Mouse (Mus musculus): ENCODE results near the gene Egf. TPM values are rescaled to one million over a fixed set of nuclear protein-coding genes. Genes with fewer than 3 reads are reported as not detected.

The Egf gene
- polyA plus RNA-seq, 1 experiment from 2014 or later, result 0.52 TPM

DNA sequence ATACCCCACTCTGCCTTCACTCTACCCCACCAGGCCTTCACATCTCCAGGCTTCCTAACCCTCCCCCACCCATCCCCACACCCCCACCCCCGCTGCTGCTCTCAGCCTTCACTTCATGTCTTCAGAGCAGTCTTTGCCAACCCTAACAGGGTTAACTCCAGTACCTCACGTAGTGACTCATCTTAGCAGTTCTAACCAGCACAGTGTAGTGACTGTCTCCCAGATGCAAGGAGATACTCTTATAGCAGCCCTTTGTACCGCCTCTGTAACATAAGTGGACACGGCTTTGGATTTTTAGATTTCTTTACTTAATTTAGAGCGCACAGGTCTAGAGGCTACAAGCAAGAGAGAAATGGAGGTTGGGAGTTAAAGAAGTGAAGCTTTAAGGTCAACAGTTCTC is 106.5 kb downstream of the Egf start:
- no peak overlapping the region for H3K9ac ChIP-seq (ENCODE audit: low read length)
- 91% methylated on average over 5 of the region's 5 CpGs for WGBS
- no peak for ATAC-seq (ENCODE audit: low FRiP score, low TSS enrichment)
- no peaks in the 10 kb centered on the region for H3K27me3 ChIP-seq (ENCODE audit: control insufficient read depth, insufficient read depth, low read length)
- H3K4me2 ChIP-seq (replicated peaks; ENCODE audit: low read depth), result no peak overlapping the region
- H3K27ac ChIP-seq (replicated peaks), result no peak overlapping the region
- H3K36me3 ChIP-seq (ENCODE audit: control insufficient read depth, insufficient read depth, low read length), result no peaks in the 10 kb centered on the region
- H3K4me1 ChIP-seq (replicated peaks; ENCODE audit: control insufficient read depth, insufficient read depth), result no peaks in the 10 kb centered on the region
- no peaks in the 10 kb centered on the region for H3K9me3 ChIP-seq (ENCODE audit: control insufficient read depth, low read length)
- no peak for DNase-seq (ENCODE audit: low spot score)
- TF ChIP-seq EP300 (optimal IDR thresholded peaks at IDR 0.05), result no peak
- TF ChIP-seq CTCF (IDR thresholded peaks at IDR 0.05; ENCODE audit: low read depth), result no peak
- H3K4me3 ChIP-seq (ENCODE audit: low read depth, low read length), result no peak overlapping the region

DNA sequence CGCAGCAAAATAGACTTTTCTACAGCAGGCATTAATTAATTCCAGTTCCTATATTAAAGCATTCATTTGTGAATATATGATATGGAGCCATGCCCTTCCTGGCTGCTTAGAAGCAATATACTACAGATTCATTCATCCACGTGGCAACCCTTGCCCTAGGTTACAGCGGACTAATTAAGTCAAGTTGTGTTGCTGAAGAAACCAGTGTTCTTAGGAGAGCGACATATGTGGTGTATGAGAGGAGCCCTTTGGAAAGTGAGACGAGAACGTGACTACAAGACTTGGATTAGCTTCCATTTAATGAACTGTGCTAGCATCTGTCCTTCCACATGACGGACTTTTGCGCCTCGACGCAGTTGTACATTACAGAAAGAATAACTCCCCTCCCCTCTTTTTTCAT is 107.8 kb downstream of the Egf start:
- Histone ChIP-seq H3K27me3 (ENCODE audit: control insufficient read depth, insufficient read depth, low read length) (no peaks in the 10 kb centered on the region), H3K9me3 (ENCODE audit: control insufficient read depth, low read length) (no peaks in the 10 kb centered on the region), H3K4me3 (ENCODE audit: low read depth, low read length) (no peak overlapping the region), H3K9ac (ENCODE audit: low read length) (no peak overlapping the region), H3K27ac (replicated peaks) (no peak overlapping the region), H3K4me1 (replicated peaks; ENCODE audit: control insufficient read depth, insufficient read depth) (no peaks in the 10 kb centered on the region), H3K36me3 (ENCODE audit: control insufficient read depth, insufficient read depth, low read length) (no peaks in the 10 kb centered on the region), H3K4me2 (replicated peaks; ENCODE audit: low read depth) (no peak overlapping the region)
- no peak for TF ChIP-seq CTCF (IDR thresholded peaks at IDR 0.05; ENCODE audit: low read depth)
- no peak for TF ChIP-seq EP300 (optimal IDR thresholded peaks at IDR 0.05)
- 87% methylated on average over 10 of the region's 10 CpGs for WGBS
- no peak for DNase-seq (ENCODE audit: low spot score)
- ATAC-seq (ENCODE audit: low FRiP score, low TSS enrichment), result no peak

DNA sequence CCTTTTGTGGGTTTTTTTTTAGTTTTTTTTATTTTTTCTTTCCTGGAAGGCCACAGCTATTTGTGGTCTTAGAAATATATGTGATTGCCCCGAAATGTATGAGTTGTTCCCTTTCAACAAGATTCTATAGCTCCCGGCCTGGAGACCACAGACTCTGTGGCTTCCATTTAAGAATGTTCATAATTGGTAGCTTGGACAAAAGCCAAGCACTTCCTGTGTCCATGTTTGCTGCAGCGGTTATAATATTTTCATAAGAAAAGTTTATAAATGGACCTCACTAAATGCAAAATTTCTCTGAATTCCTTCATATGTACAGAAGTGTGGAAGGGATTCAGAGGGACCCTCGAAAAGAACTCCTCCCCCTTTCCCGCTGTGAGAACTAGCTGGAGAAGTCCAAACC is 108.3 kb downstream of the Egf start:
- ATAC-seq (ENCODE audit: low FRiP score, low TSS enrichment), result no peak
- H3K27me3 ChIP-seq (ENCODE audit: control insufficient read depth, insufficient read depth, low read length), result no peaks in the 10 kb centered on the region
- WGBS, result 54% methylated on average over 5 of the region's 5 CpGs

DNA sequence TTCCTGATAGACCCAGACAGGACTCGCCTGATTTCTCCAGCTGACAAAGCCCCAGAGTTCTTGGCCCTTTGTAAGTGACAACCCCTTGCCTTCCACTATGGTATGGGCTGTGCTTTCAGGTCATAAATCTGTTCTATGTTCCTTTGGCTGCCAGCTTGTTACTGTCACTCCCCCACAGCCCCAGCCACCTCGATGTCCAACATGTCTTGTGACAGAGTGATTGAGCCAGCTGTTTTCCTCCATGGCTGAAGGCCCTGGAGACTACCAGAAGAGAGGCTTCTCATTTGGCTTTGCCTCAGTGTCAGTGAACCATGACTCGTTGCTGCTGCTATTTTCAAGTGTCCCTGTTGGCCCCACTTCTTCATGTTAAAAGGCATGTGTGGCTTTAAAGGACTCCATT is 109.7 kb downstream of the Egf start:
- H3K27ac ChIP-seq (replicated peaks), result no peak overlapping the region
- 54% methylated on average over 3 of the region's 3 CpGs for WGBS
- no peaks in the 10 kb centered on the region for H3K9me3 ChIP-seq (ENCODE audit: control insufficient read depth, low read length)
- no peaks in the 10 kb centered on the region for H3K36me3 ChIP-seq (ENCODE audit: control insufficient read depth, insufficient read depth, low read length)
- no peaks in the 10 kb centered on the region for H3K4me1 ChIP-seq (replicated peaks; ENCODE audit: control insufficient read depth, insufficient read depth)
- H3K27me3 ChIP-seq (ENCODE audit: control insufficient read depth, insufficient read depth, low read length), result no peaks in the 10 kb centered on the region
- TF ChIP-seq EP300 (optimal IDR thresholded peaks at IDR 0.05) (no peak), CTCF (IDR thresholded peaks at IDR 0.05; ENCODE audit: low read depth) (no peak)
- H3K4me2 ChIP-seq (replicated peaks; ENCODE audit: low read depth), result no peak overlapping the region
- H3K4me3 ChIP-seq (ENCODE audit: low read depth, low read length), result no peak overlapping the region
- no peak overlapping the region for H3K9ac ChIP-seq (ENCODE audit: low read length)
- no peak for ATAC-seq (ENCODE audit: low FRiP score, low TSS enrichment)
- DNase-seq (ENCODE audit: low spot score), result no peak

More for the DNA sequence above, 108.3 kb downstream of the Egf start:
- Histone ChIP-seq H3K4me3 (ENCODE audit: low read depth, low read length) (no peak overlapping the region), H3K27ac (replicated peaks) (no peak overlapping the region), H3K36me3 (ENCODE audit: control insufficient read depth, insufficient read depth, low read length) (no peaks in the 10 kb centered on the region), H3K9me3 (ENCODE audit: control insufficient read depth, low read length) (no peaks in the 10 kb centered on the region), H3K4me2 (replicated peaks; ENCODE audit: low read depth) (no peak overlapping the region), H3K9ac (ENCODE audit: low read length) (no peak overlapping the region), H3K4me1 (replicated peaks; ENCODE audit: control insufficient read depth, insufficient read depth) (no peaks in the 10 kb centered on the region)
- TF ChIP-seq CTCF (IDR thresholded peaks at IDR 0.05; ENCODE audit: low read depth) (no peak), EP300 (optimal IDR thresholded peaks at IDR 0.05) (no peak)
- DNase-seq (ENCODE audit: low spot score), result no peak

DNA sequence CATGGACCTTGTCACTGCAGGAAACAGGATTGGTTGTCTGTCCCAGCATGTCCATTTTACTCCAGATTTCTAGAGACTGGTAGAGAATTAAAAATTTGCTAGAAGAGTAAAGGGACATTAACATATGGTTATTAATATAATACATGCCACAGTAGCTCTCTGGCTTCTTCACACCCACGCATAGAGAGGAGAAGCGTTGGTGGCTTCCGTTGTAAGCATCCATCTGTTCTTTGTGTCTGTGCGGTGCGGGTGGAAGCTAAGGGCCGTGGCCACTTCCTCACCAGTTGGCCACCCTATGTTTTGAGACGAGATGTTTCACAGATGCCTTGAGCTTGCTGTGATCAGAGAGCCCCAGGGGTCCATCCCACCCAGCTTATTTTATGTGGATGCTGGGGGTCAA is 113.5 kb downstream of the Egf start:
- DNase-seq (ENCODE audit: low spot score) (no peak), ATAC-seq (ENCODE audit: low FRiP score, low TSS enrichment) (no peak)
- Histone ChIP-seq H3K9me3 (ENCODE audit: control insufficient read depth, low read length) (no peaks in the 10 kb centered on the region), H3K4me1 (replicated peaks; ENCODE audit: control insufficient read depth, insufficient read depth) (no peaks in the 10 kb centered on the region), H3K9ac (ENCODE audit: low read length) (no peak overlapping the region), H3K27me3 (ENCODE audit: control insufficient read depth, insufficient read depth, low read length) (no peaks in the 10 kb centered on the region), H3K4me3 (ENCODE audit: low read depth, low read length) (no peak overlapping the region), H3K4me2 (replicated peaks; ENCODE audit: low read depth) (no peak overlapping the region), H3K36me3 (ENCODE audit: control insufficient read depth, insufficient read depth, low read length) (no peaks in the 10 kb centered on the region), H3K27ac (replicated peaks) (no peak overlapping the region)
- WGBS, result 92% methylated on average over 7 of the region's 7 CpGs
- no peak for TF ChIP-seq EP300 (optimal IDR thresholded peaks at IDR 0.05)

DNA sequence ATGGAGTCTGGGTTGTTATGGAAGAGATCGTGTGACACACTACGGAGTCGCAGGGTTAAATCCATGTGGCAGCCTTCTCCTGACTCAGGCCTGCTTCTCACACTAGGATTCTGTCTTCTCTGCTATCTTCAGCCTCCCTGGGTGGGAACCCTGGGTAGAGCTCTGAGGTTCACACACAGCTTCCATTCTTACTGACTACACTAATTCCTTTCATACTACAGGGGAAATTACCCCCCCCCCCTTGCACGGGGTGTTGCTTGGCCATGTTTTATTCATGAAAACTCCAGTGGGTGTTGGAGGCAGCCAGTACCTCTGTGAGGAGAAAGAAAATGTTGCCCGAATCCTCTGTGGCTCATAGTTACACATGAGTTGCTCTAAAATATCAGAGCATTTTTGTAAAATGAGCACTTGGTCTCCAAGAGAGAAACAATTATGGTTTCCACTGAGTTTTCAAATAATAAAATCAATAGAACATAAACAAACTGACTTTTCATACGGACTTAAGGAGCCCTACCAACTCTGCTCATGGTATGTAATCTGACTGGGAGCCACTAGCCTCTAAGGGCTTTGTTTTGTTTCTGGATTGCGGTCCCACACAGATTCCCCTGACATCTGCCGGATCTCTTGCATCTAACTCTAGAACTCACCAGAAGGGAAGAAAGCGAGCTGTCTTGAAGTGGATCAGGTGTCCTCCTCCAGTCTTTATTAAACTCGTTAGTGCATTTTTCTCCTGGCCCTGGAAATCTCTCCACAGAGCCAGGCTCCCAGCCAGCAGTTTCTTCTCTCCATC is 114.7 kb downstream of the Egf start:
- no peak for TF ChIP-seq EP300 (optimal IDR thresholded peaks at IDR 0.05)
- no peak for TF ChIP-seq CTCF (IDR thresholded peaks at IDR 0.05; ENCODE audit: low read depth)
- no peak for DNase-seq (ENCODE audit: low spot score)

More for the DNA sequence above, 114.7 kb downstream of the Egf start:
- ATAC-seq (ENCODE audit: low FRiP score, low TSS enrichment), result no peak
- no peaks in the 10 kb centered on the region for H3K4me1 ChIP-seq (replicated peaks; ENCODE audit: control insufficient read depth, insufficient read depth)
- WGBS, result 64% methylated on average over 10 of the region's 10 CpGs
- no peak overlapping the region for H3K9ac ChIP-seq (ENCODE audit: low read length)
- no peak overlapping the region for H3K27ac ChIP-seq (replicated peaks)
- H3K4me3 ChIP-seq (ENCODE audit: low read depth, low read length), result no peak overlapping the region
- no peak overlapping the region for H3K4me2 ChIP-seq (replicated peaks; ENCODE audit: low read depth)
- H3K27me3 ChIP-seq (ENCODE audit: control insufficient read depth, insufficient read depth, low read length), result no peaks in the 10 kb centered on the region
- no peaks in the 10 kb centered on the region for H3K36me3 ChIP-seq (ENCODE audit: control insufficient read depth, insufficient read depth, low read length)
- H3K9me3 ChIP-seq (ENCODE audit: control insufficient read depth, low read length), result no peaks in the 10 kb centered on the region
